Mouse (Mus musculus): ENCODE results near the gene Tst. TPM values are rescaled to one million over a fixed set of nuclear protein-coding genes. Genes with fewer than 3 reads are reported as not detected.

Gene Tst
- 23.8 and 26.9 TPM in 2 replicates for polyA plus RNA-seq (2015; fragmentation: Nextera tagmentation; extraction: Ambion mirVana)

- peak within 1 kb of the TSS; percentile 74 for H3K4me3 ChIP-seq
- H3K9ac ChIP-seq = peak within 1 kb of the TSS; percentile 75
- peaks cover 65% of the 10 kb centered on the region for H3K4me1 ChIP-seq (replicated peaks)
- H3K4me2 ChIP-seq = peak within 1 kb of the TSS; percentile 92
- H3K27ac ChIP-seq (replicated peaks) = peak within 1 kb of the TSS; percentile 88
- H3K9me3 ChIP-seq = no peaks in the 10 kb centered on the region
- H3K36me3 ChIP-seq = no peaks in the 10 kb centered on the region
- ATAC-seq (ENCODE audit: low FRiP score, low read depth) = peak; percentile 69
- WGBS = 1% methylated on average over 34 of the region's 34 CpGs
- peaks cover 29% of the 10 kb centered on the region for H3K27me3 ChIP-seq
Observed at GRCm38 (mm10) chr15:78405517-78406211, at the start of gene Tst. Tst (minus strand) TSS chr15:78405907.

- 73% methylated on average over 4 of the region's 4 CpGs for WGBS
- Histone ChIP-seq H3K9me3 (no peaks in the 10 kb centered on the region), H3K4me2 (no peak overlapping the region), H3K27ac (replicated peaks) (no peak overlapping the region), H3K4me1 (replicated peaks) (peaks cover 2% of the 10 kb centered on the region), H3K27me3 (no peaks in the 10 kb centered on the region), H3K36me3 (no peaks in the 10 kb centered on the region), H3K9ac (no peak overlapping the region), H3K4me3 (no peak overlapping the region)
- no peak for ATAC-seq (ENCODE audit: low FRiP score, low read depth)
Observed at GRCm38 (mm10) chr15:78455168-78455567, 49.5 kb upstream of the Tst start.

GRCm38 (mm10) chr15:78452929-78453328, 47.2 kb upstream of the Tst start:
- ATAC-seq (ENCODE audit: low FRiP score, low read depth) = no peak
- no peak overlapping the region for H3K27ac ChIP-seq (replicated peaks)
- H3K4me2 ChIP-seq = no peak overlapping the region
- H3K36me3 ChIP-seq = no peaks in the 10 kb centered on the region
- no peak overlapping the region for H3K9ac ChIP-seq
- WGBS = 86% methylated on average over 3 of the region's 3 CpGs
- no peaks in the 10 kb centered on the region for H3K27me3 ChIP-seq
- peaks cover 16% of the 10 kb centered on the region for H3K4me1 ChIP-seq (replicated peaks)
- no peak overlapping the region for H3K4me3 ChIP-seq
- H3K9me3 ChIP-seq = no peaks in the 10 kb centered on the region

- ATAC-seq (ENCODE audit: low FRiP score, low read depth) = no peak
- 68% methylated on average over 2 of the region's 2 CpGs for WGBS
Observed at GRCm38 (mm10) chr15:78451201-78451600, 45.5 kb upstream of the Tst start.

GRCm38 (mm10) chr15:78450419-78450768, 44.7 kb upstream of the Tst start:
- no peaks in the 10 kb centered on the region for H3K27me3 ChIP-seq
- H3K4me2 ChIP-seq = no peak overlapping the region
- H3K9ac ChIP-seq = no peak overlapping the region
- ATAC-seq (ENCODE audit: low FRiP score, low read depth) = no peak
- no peaks in the 10 kb centered on the region for H3K36me3 ChIP-seq
- H3K4me1 ChIP-seq (replicated peaks) = peaks cover 23% of the 10 kb centered on the region
- 86% methylated on average over 6 of the region's 6 CpGs for WGBS
- no peak overlapping the region for H3K4me3 ChIP-seq
- no peak overlapping the region for H3K27ac ChIP-seq (replicated peaks)
- H3K9me3 ChIP-seq = no peaks in the 10 kb centered on the region

More at GRCm38 (mm10) chr15:78451201-78451600, 45.5 kb upstream of the Tst start:
- Histone ChIP-seq H3K4me3 (no peak overlapping the region), H3K9me3 (no peaks in the 10 kb centered on the region), H3K4me1 (replicated peaks) (peaks cover 23% of the 10 kb centered on the region), H3K27me3 (no peaks in the 10 kb centered on the region), H3K36me3 (no peaks in the 10 kb centered on the region), H3K27ac (replicated peaks) (no peak overlapping the region), H3K4me2 (no peak overlapping the region), H3K9ac (no peak overlapping the region)

GRCm38 (mm10) chr15:78449694-78450418, 44.1 kb upstream of the Tst start:
- Histone ChIP-seq H3K36me3 (no peaks in the 10 kb centered on the region), H3K4me1 (replicated peaks) (peaks cover 23% of the 10 kb centered on the region), H3K4me2 (no peak overlapping the region), H3K4me3 (no peak overlapping the region), H3K9me3 (no peaks in the 10 kb centered on the region), H3K9ac (no peak overlapping the region), H3K27me3 (no peaks in the 10 kb centered on the region), H3K27ac (replicated peaks) (no peak overlapping the region)
- 27% methylated on average over 7 of the region's 7 CpGs for WGBS
- ATAC-seq (ENCODE audit: low FRiP score, low read depth) = no peak

- Histone ChIP-seq H3K9me3 (no peaks in the 10 kb centered on the region), H3K36me3 (no peaks in the 10 kb centered on the region), H3K27me3 (no peaks in the 10 kb centered on the region), H3K9ac (no peak overlapping the region), H3K4me3 (no peak overlapping the region), H3K27ac (replicated peaks) (no peak overlapping the region), H3K4me2 (no peak overlapping the region), H3K4me1 (replicated peaks) (peaks cover 23% of the 10 kb centered on the region)
- ATAC-seq (ENCODE audit: low FRiP score, low read depth) = no peak
- 68% methylated on average over 6 of the region's 6 CpGs for WGBS
Observed at GRCm38 (mm10) chr15:78449131-78449530, 43.4 kb upstream of the Tst start.

GRCm38 (mm10) chr15:78447746-78448535, 42.2 kb upstream of the Tst start:
- ATAC-seq (ENCODE audit: low FRiP score, low read depth) = 0 out of 2 replicates have a peak, but pooled peaks have one; percentile 52
- peak overlapping the region; percentile 78 for H3K27ac ChIP-seq (replicated peaks)
- peak overlapping the region; percentile 71 for H3K4me2 ChIP-seq
- 1% methylated on average over 22 of the region's 22 CpGs for WGBS
- no peaks in the 10 kb centered on the region for H3K9me3 ChIP-seq
- H3K27me3 ChIP-seq = no peaks in the 10 kb centered on the region
- peak overlapping the region; percentile 45 for H3K9ac ChIP-seq
- peaks cover 23% of the 10 kb centered on the region for H3K4me1 ChIP-seq (replicated peaks)
- H3K4me3 ChIP-seq = peak overlapping the region; percentile 27
- no peaks in the 10 kb centered on the region for H3K36me3 ChIP-seq

GRCm38 (mm10) chr15:78447121-78447520, 41.4 kb upstream of the Tst start:
- WGBS = 53% methylated on average over 7 of the region's 7 CpGs

GRCm38 (mm10) chr15:78443857-78444256, 38.1 kb upstream of the Tst start:
- H3K4me1 ChIP-seq (replicated peaks) = peaks cover 19% of the 10 kb centered on the region
- no peak overlapping the region for H3K4me3 ChIP-seq
- H3K36me3 ChIP-seq = no peaks in the 10 kb centered on the region
- no peak overlapping the region for H3K9ac ChIP-seq
- no peak for ATAC-seq (ENCODE audit: low FRiP score, low read depth)
- WGBS = 52% methylated on average over 6 of the region's 6 CpGs
- H3K9me3 ChIP-seq = no peaks in the 10 kb centered on the region
- H3K4me2 ChIP-seq = no peak overlapping the region
- no peaks in the 10 kb centered on the region for H3K27me3 ChIP-seq
- H3K27ac ChIP-seq (replicated peaks) = no peak overlapping the region

More at GRCm38 (mm10) chr15:78447121-78447520, 41.4 kb upstream of the Tst start:
- no peaks in the 10 kb centered on the region for H3K36me3 ChIP-seq
- H3K9ac ChIP-seq = no peak overlapping the region
- no peak overlapping the region for H3K4me2 ChIP-seq
- no peak overlapping the region for H3K4me3 ChIP-seq
- H3K27ac ChIP-seq (replicated peaks) = no peak overlapping the region
- H3K9me3 ChIP-seq = no peaks in the 10 kb centered on the region
- H3K27me3 ChIP-seq = no peaks in the 10 kb centered on the region
- ATAC-seq (ENCODE audit: low FRiP score, low read depth) = no peak
- peaks cover 23% of the 10 kb centered on the region for H3K4me1 ChIP-seq (replicated peaks)

GRCm38 (mm10) chr15:78442231-78442630, 36.5 kb upstream of the Tst start:
- Histone ChIP-seq H3K27me3 (no peaks in the 10 kb centered on the region), H3K4me3 (no peak overlapping the region), H3K4me2 (no peak overlapping the region), H3K9ac (no peak overlapping the region), H3K27ac (replicated peaks) (no peak overlapping the region), H3K9me3 (no peaks in the 10 kb centered on the region), H3K36me3 (no peaks in the 10 kb centered on the region), H3K4me1 (replicated peaks) (peaks cover 17% of the 10 kb centered on the region)
- 89% methylated on average over 19 of the region's 19 CpGs for WGBS
- no peak for ATAC-seq (ENCODE audit: low FRiP score, low read depth)

- Histone ChIP-seq H3K4me1 (replicated peaks) (peaks cover 29% of the 10 kb centered on the region), H3K9ac (no peak overlapping the region)
Observed at GRCm38 (mm10) chr15:78438973-78439372, 33.3 kb upstream of the Tst start.

More at GRCm38 (mm10) chr15:78438973-78439372, 33.3 kb upstream of the Tst start:
- Histone ChIP-seq H3K4me2 (no peak overlapping the region), H3K27me3 (no peaks in the 10 kb centered on the region), H3K4me3 (no peak overlapping the region), H3K36me3 (peaks cover 3% of the 10 kb centered on the region; the same call in 1 of the 2 replicates), H3K27ac (replicated peaks) (no peak overlapping the region), H3K9me3 (no peaks in the 10 kb centered on the region)
- no peak for ATAC-seq (ENCODE audit: low FRiP score, low read depth)
- 70% methylated on average over 9 of the region's 9 CpGs for WGBS

All from hindbrain, embryonic 15.5 days (tissue).